Mouse (Mus musculus) kidney, adult 2 months (tissue): ENCODE data around the gene Snrpa. TPM values are rescaled to one million over a fixed set of nuclear protein-coding genes. Genes with fewer than 3 reads are reported as not detected.
A peak's percentile ranks its signal among the peaks of the same experiment; 100 is the strongest.

Source experiments
- DNase-seq: peaks from one replicate; pipeline ENCODE4 v3.0.0; 2021
- H3K27ac ChIP-seq: fragments of 200-500 bp; 2 replicates; pipeline ENCODE4 v1.5.1; 2012; ENCODE audit warnings: low read depth, low read length, control low read depth, inconsistent platforms; ENCODE audit not compliant: insufficient read depth
- H3K27me3 ChIP-seq: fragments of 200-500 bp; replicated peaks from 2 replicates; pipeline ENCODE4 v1.6.1; 2012; ENCODE audit warnings: mild to moderate bottlenecking, moderate library complexity, low read length, inconsistent platforms; ENCODE audit not compliant: control insufficient read depth, insufficient read depth
- H3K36me3 ChIP-seq: fragments of 200-500 bp; 2 replicates; pipeline ENCODE4 v1.6.1; 2012; ENCODE audit warnings: mild to moderate bottlenecking, moderate library complexity, low read length, inconsistent platforms; ENCODE audit not compliant: control insufficient read depth, insufficient read depth
- H3K4me1 ChIP-seq: fragments of 200-500 bp; 2 replicates; pipeline ENCODE4 v1.6.1; 2011; ENCODE audit warnings: low read length; ENCODE audit not compliant: control insufficient read depth, insufficient read depth
- H3K4me3 ChIP-seq: fragments of 200-500 bp; 2 replicates; pipeline ENCODE4 v1.5.1; 2011; ENCODE audit warnings: mild to moderate bottlenecking, low read depth, low read length, control low read depth; ENCODE audit not compliant: insufficient read depth
- CTCF ChIP-seq: fragments of 200-500 bp; conservative IDR thresholded peaks from 2 replicates; pipeline ENCODE4 v1.5.1; 2011; ENCODE audit warnings: low read depth, mild to moderate bottlenecking, control low read depth, low read length, moderate library complexity, mixed read lengths; ENCODE audit not compliant: insufficient read depth, insufficient read length
- POLR2A ChIP-seq: fragments of 200-500 bp; IDR thresholded peaks from one replicate; pipeline ENCODE4 v1.6.1; 2011; ENCODE audit warnings: low read depth, low read length, control low read depth
- WGBS: fragments of 180-500 bp; shearing (Covaris S2); methylation state at CpG from one replicate; pipeline ENCODE4 v1.1.7; 2018; 5-methylcytosine and 5-hydroxymethylcytosine counted together
- polyA plus RNA-seq: library from polyadenylated mRNA; depleted of rRNA; stranded (reverse); fragments of >200 nt; gene quantifications from 2 replicates; pipeline ENCODE4 v1.2.3, GENCODE M21; 2012; rRNA removed

Snrpa gene
- polyA plus RNA-seq, 1 experiment, result 127 TPM

DNA sequence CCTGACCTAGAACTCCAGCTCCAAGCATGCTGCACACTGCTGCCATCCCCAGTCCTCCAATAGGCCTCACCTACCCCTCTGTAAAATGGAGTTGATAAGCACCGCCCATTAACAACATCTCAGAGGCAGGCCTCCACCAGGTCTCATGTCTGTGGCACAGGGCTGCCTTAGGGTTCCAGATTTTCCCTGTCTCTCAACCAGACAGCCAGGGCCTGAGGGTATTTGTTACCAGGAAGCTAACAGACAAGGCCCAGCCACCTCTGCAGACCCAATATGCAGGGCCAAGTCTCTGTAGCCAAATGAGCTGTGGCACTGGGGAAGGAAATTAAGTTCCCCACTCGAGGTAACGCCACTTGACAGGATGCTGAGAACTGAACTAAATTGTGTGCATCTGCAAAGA, 35.1 kb downstream of the Snrpa start:
- TF ChIP-seq CTCF (no peak), POLR2A (no peak)

DNA sequence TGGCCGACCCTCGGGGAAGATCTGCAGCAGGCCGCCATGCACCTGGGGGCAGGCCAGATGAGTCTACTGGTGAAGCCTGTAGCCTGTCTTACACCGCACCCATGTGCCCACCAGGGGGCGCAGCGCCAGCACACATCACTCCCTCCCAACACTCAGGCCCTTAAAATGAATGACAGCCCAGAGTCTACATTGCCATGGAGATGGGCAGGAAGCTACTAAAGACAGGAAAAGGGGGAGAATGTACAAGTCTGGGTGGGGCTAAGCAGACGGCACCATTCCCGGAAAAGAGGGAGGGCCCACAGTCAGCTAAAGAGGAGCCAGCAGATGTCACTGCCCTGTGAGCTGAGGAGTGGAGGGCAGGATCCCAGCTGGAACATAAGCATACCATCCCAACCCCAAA, 36.2 kb downstream of the Snrpa start:
- WGBS, result 7% methylated on average over 8 of the region's 8 CpGs
- Histone ChIP-seq H3K4me3 (no peak overlapping the region), H3K36me3 (no peaks in the 10 kb centered on the region; the same call in 1 of the 2 replicates), H3K4me1 (peaks cover 28% of the 10 kb centered on the region), H3K27ac (peak overlapping the region; percentile 51; the same call in 1 of the 2 replicates), H3K27me3 (no peaks in the 10 kb centered on the region)
- peak; percentile 95 for DNase-seq
- TF ChIP-seq CTCF (peak; percentile 90), POLR2A (no peak)

More for the DNA sequence above, 35.1 kb downstream of the Snrpa start:
- Histone ChIP-seq H3K27me3 (no peaks in the 10 kb centered on the region), H3K27ac (no peak overlapping the region), H3K4me1 (peaks cover 31% of the 10 kb centered on the region), H3K4me3 (no peak overlapping the region), H3K36me3 (no peaks in the 10 kb centered on the region; the same call in 1 of the 2 replicates)
- no peak for DNase-seq
- 78% methylated on average over 3 of the region's 3 CpGs for WGBS

GRCm38 (mm10) chr7:27159256-27159655, 36.8 kb downstream of the Snrpa start:
- Histone ChIP-seq H3K27ac (no peak overlapping the region), H3K4me1 (peaks cover 22% of the 10 kb centered on the region), H3K27me3 (no peaks in the 10 kb centered on the region), H3K4me3 (no peak overlapping the region), H3K36me3 (no peaks in the 10 kb centered on the region)
- TF ChIP-seq POLR2A (no peak), CTCF (no peak)
- DNase-seq, result no peak
- WGBS, result 92% methylated on average over 6 of the region's 6 CpGs

GRCm38 (mm10) chr7:27158171-27158570, 37.9 kb downstream of the Snrpa start:
- H3K4me3 ChIP-seq, result no peak overlapping the region
- no peaks in the 10 kb centered on the region for H3K27me3 ChIP-seq
- no peaks in the 10 kb centered on the region for H3K36me3 ChIP-seq
- H3K4me1 ChIP-seq, result peaks cover 23% of the 10 kb centered on the region
- H3K27ac ChIP-seq, result no peak overlapping the region
- DNase-seq, result no peak
- 92% methylated on average over 9 of the region's 9 CpGs for WGBS
- no peak for TF ChIP-seq CTCF
- TF ChIP-seq POLR2A, result no peak

DNA sequence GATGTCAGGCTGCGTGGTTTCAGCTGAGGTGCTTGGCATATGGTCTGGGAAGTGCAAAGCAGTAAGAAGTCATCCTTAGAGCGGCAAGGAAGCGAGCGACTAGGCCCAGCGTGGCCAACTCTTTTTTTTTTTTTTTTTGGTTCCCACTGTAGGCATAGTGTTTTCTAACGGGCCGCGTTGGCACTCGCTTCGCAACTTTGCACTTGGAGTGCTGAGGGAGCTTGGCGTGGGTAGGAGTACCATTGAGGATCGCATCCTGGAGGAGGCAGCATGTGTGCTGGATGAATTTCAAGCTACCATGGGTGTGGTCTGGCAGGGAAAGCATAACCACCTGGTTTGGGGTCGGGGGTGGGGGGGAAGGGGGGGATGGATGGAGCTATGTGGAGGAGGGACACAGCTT, 40.1 kb downstream of the Snrpa start:
- Histone ChIP-seq H3K4me1 (peaks cover 12% of the 10 kb centered on the region), H3K27ac (no peak overlapping the region), H3K36me3 (no peaks in the 10 kb centered on the region), H3K27me3 (no peaks in the 10 kb centered on the region), H3K4me3 (no peak overlapping the region)
- no peak for DNase-seq
- WGBS, result 82% methylated on average over 13 of the region's 13 CpGs
- TF ChIP-seq CTCF (no peak), POLR2A (no peak)

- Histone ChIP-seq H3K27ac (no peak within 1 kb of the TSS), H3K36me3 (no peaks in the 10 kb centered on the region), H3K4me3 (no peak within 1 kb of the TSS), H3K4me1 (0 out of 2 replicates have a peak, but pooled peaks cover 5% of the 10 kb centered on the region), H3K27me3 (no peaks in the 10 kb centered on the region)
- WGBS, result 26% methylated on average over 10 of the region's 10 CpGs
- TF ChIP-seq CTCF (no peak), POLR2A (no peak)
- peak; percentile 76 for DNase-seq
Measured at GRCm38 (mm10) chr7:27153205-27153764, 42.8 kb downstream of the Snrpa start, which contains the start of gene Cyp2t4. Gene Cyp2t4 (plus strand): TSS chr7:27153714.

Other genes with a start within 250 kb of the Snrpa start
- gene Cyp2a12, start 167.2 kb downstream of the Snrpa start, polyA plus RNA-seq, result not detected in 2 replicates
- 5.3 and 6.5 TPM in 2 replicates for gene Cyp2f2, start 76.4 kb downstream of the Snrpa start, polyA plus RNA-seq
- gene Cyp2t4, start 42.6 kb downstream of the Snrpa start, polyA plus RNA-seq, result not detected in 2 replicates
- 84.9 and 93.7 TPM in 2 replicates for gene Egln2, start 29.5 kb downstream of the Snrpa start, polyA plus RNA-seq
- gene Rab4b, start 17.4 kb downstream of the Snrpa start, polyA plus RNA-seq, result 55.9 and 57.4 TPM in 2 replicates
- not detected in 2 replicates for gene Gm21983, start 15.2 kb downstream of the Snrpa start, polyA plus RNA-seq
- 6.4 and 7.7 TPM in 2 replicates for gene Mia, start 15.1 kb downstream of the Snrpa start, polyA plus RNA-seq
- gene BC024978, start 490 bp downstream of the Snrpa start, polyA plus RNA-seq, result 8.2 and 9.6 TPM in 2 replicates
- gene Itpkc, start 32.4 kb upstream of the Snrpa start, polyA plus RNA-seq, result 6.8 and 7.0 TPM in 2 replicates
- gene Coq8b, start 36.8 kb upstream of the Snrpa start, polyA plus RNA-seq, result 43.1 and 50.3 TPM in 2 replicates
- gene Numbl, start 62.2 kb upstream of the Snrpa start, polyA plus RNA-seq, result 6.0 and 7.9 TPM in 2 replicates
- 76.9 and 84.7 TPM in 2 replicates for gene Ltbp4, start 141.4 kb upstream of the Snrpa start, polyA plus RNA-seq
- gene Shkbp1, start 159.7 kb upstream of the Snrpa start, polyA plus RNA-seq, result 39.2 and 45.5 TPM in 2 replicates
- gene Gm20479, start 161.1 kb upstream of the Snrpa start, polyA plus RNA-seq, result 0.39 TPM in 1 of 2 replicates, not detected in the other